Mouse (Mus musculus): ENCODE data around the gene Mmp14. TPM values are rescaled to one million over a fixed set of nuclear protein-coding genes. Genes with fewer than 3 reads are reported as not detected.

Mmp14 gene
- polyA plus RNA-seq (2017; shearing (Covaris generic)) = 0.51 TPM

GRCm38 (mm10) chr14:54431334-54432077, at the start of gene Mmp14:
Gene Mmp14, plus strand, starts transcription at chr14:54431612.

GRCm38 (mm10) chr14:54417623-54418081, 13.8 kb upstream of the Mmp14 start, which contains the start of gene Slc7a7:
Gene Slc7a7, minus strand, starts transcription at chr14:54417780.

GRCm38 (mm10) chr14:54426689-54427398, 4.6 kb upstream of the Mmp14 start, which contains the start of gene Mrpl52:
Gene Mrpl52, plus strand, starts transcription at chr14:54426909.

GRCm38 (mm10) chr14:54463959-54464292, 32.5 kb downstream of the Mmp14 start, which contains the start of gene Lrp10:
Gene Lrp10, plus strand, starts transcription at chr14:54464137.

GRCm38 (mm10) chr14:54475941-54476844, 44.8 kb downstream of the Mmp14 start, which contains the start of gene Rem2:
Gene Rem2, plus strand, starts transcription at chr14:54476100.

Other genes starting within 250 kb of the Mmp14 start
- 488 TPM for gene Dad1, start 177.5 kb upstream of the Mmp14 start, polyA plus RNA-seq (2017; shearing (Covaris generic))
- 20.2 TPM for gene Abhd4, start 177.4 kb upstream of the Mmp14 start, polyA plus RNA-seq (2017; shearing (Covaris generic))
- not detected for gene Olfr49, start 146.7 kb upstream of the Mmp14 start, polyA plus RNA-seq (2017; shearing (Covaris generic))
- gene Oxa1l, start 70.8 kb upstream of the Mmp14 start, polyA plus RNA-seq (2017; shearing (Covaris generic)) = 36.9 TPM
- not detected for gene Slc7a7, start 13.8 kb upstream of the Mmp14 start, polyA plus RNA-seq (2017; shearing (Covaris generic))
- 122 TPM for gene Mrpl52, start 4.7 kb upstream of the Mmp14 start, polyA plus RNA-seq (2017; shearing (Covaris generic))
- gene Lrp10, start 32.5 kb downstream of the Mmp14 start, polyA plus RNA-seq (2017; shearing (Covaris generic)) = 246 TPM
- not detected for gene Rem2, start 44.5 kb downstream of the Mmp14 start, polyA plus RNA-seq (2017; shearing (Covaris generic))
- gene Prmt5, start 85.9 kb downstream of the Mmp14 start, polyA plus RNA-seq (2017; shearing (Covaris generic)) = 29.7 TPM
- gene Haus4, start 123.0 kb downstream of the Mmp14 start, polyA plus RNA-seq (2017; shearing (Covaris generic)) = 31.6 TPM
- 0.40 TPM for gene Ajuba, start 145.9 kb downstream of the Mmp14 start, polyA plus RNA-seq (2017; shearing (Covaris generic))
- gene 4931414P19Rik, start 174.4 kb downstream of the Mmp14 start, polyA plus RNA-seq (2017; shearing (Covaris generic)) = 1.2 TPM
- gene Psmb5, start 186.4 kb downstream of the Mmp14 start, polyA plus RNA-seq (2017; shearing (Covaris generic)) = 123 TPM
- gene Psmb11, start 189.8 kb downstream of the Mmp14 start, polyA plus RNA-seq (2017; shearing (Covaris generic)) = 0.09 TPM
- not detected for gene Gm17606, start 209.3 kb downstream of the Mmp14 start, polyA plus RNA-seq (2017; shearing (Covaris generic))
- 2.3 TPM for gene Cdh24, start 209.8 kb downstream of the Mmp14 start, polyA plus RNA-seq (2017; shearing (Covaris generic))